Mouse (Mus musculus): ENCODE data around the gene Gm3020. TPM values are rescaled to one million over a fixed set of nuclear protein-coding genes. Genes with fewer than 3 reads are reported as not detected.
"Not testable (repeated sequence)": the region's sequence is repeated elsewhere in the genome, so short reads cannot be mapped to it uniquely, and the experiment has no call there.

Gm3020 gene
- 1 to 10 TPM; 1.9 to 2.5 TPM for total RNA-seq (2021)
- long read RNA-seq, experiment 1, result 0 reads
- long read RNA-seq, experiment 2, result 0 reads

GRCm38 (mm10) chr14:3651730-3652129 is at the start of gene Gm3020:
Gm3020 (plus strand) TSS chr14:3652030.
- DNase-seq (ENCODE audit: extremely low spot score in 1 of 2, low spot score in 2 of 2); H3K4me3 ChIP-seq; intact Hi-C loops (cut with DNase I); H3K27ac ChIP-seq: not testable (repeated sequence)

DNA sequence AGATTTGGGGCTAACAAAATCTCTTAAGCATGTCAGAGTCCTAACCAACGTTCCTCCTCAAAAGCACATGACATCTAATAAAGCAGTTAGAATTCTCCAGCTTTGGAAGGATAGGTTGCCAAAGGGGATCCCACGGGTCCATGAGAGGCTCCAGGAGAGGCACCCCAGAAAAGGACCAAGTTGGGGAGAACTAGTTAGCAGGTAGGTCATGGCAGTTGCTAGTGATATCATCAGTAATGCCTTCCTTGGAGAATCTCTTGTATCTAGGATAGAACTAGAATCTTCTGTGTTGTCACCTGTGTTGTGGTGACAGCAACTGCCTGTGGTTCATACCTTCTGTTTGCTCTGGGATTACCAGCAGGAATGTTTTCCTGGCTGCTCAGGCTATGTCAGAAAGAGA is 17.6 kb upstream of the Gm3020 start, which contains the start of gene Gm3012:
Gm3012 (plus strand) TSS at position 301 of the 400 bp plus-strand sequence.
- H3K27ac ChIP-seq; DNase-seq (ENCODE audit: extremely low spot score in 1 of 2, low spot score in 2 of 2); intact Hi-C loops (cut with DNase I); H3K4me3 ChIP-seq: not testable (repeated sequence)

DNA sequence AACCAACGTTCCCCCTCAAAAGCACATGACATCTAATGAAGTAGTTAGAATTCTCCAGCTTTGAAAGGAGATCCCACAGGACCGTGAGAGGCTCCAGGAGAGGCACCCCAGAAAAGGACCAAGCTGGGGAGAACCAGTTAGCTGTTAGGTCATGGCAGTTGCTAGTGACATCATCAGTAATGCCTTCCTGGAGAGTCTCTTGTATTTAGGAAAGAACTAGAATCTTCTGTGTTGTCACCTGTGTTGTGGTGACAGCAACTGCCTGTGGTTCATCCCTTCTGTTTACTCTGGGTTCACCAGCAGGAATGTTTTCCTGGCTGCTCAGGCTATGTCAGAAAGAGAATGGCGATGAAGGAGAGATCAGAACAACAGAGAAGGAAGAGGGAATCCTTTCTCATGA is 36.7 kb downstream of the Gm3020 start, which contains the start of gene Gm3043:
Gm3043 (plus strand) TSS at position 301 of the 400 bp plus-strand sequence.
- H3K4me3 ChIP-seq; DNase-seq (ENCODE audit: extremely low spot score in 1 of 2, low spot score in 2 of 2); H3K27ac ChIP-seq; intact Hi-C loops (cut with DNase I): not testable (repeated sequence)

Other genes with a start within 250 kb of the Gm3020 start
- 1 to 10 TPM; 1.9 to 2.5 TPM for gene Gm10409, start 239.4 kb upstream of the Gm3020 start, total RNA-seq (2021)
- gene Gm3005, start 223.9 kb upstream of the Gm3020 start, total RNA-seq (2021), result under 1 TPM in 1 of 2 experiments, not detected in 1; 0.94 TPM
- not detected for gene Gm10408, start 202.7 kb upstream of the Gm3020 start, total RNA-seq (2021)
- gene Gm3012, start 17.5 kb upstream of the Gm3020 start, total RNA-seq (2021), result not detected
- gene Gm3043, start 36.8 kb downstream of the Gm3020 start, total RNA-seq (2021), result not detected
- gene Gm3002, start 158.0 kb downstream of the Gm3020 start, total RNA-seq (2021), result under 1 TPM; 0.61 to 0.65 TPM
- gene Gm3033, start 194.2 kb downstream of the Gm3020 start, total RNA-seq (2021), result under 1 TPM in 1 of 2 experiments, not detected in 1; 0.27 TPM
- not detected for gene Gm2916, start 232.1 kb downstream of the Gm3020 start, total RNA-seq (2021)

All from left cerebral cortex, adult 2 months (tissue).